Mouse (Mus musculus): Measurements from ENCODE around the gene 4931406P16Rik. TPM values are rescaled to one million over a fixed set of nuclear protein-coding genes. Genes with fewer than 3 reads are reported as not detected.
A peak's percentile ranks its signal among the peaks of the same experiment; 100 is the strongest.

The 4931406P16Rik gene
- 22.7 and 23.5 TPM in 2 replicates for polyA plus RNA-seq (2015; fragmentation: Nextera tagmentation; extraction: Ambion mirVana)

DNA sequence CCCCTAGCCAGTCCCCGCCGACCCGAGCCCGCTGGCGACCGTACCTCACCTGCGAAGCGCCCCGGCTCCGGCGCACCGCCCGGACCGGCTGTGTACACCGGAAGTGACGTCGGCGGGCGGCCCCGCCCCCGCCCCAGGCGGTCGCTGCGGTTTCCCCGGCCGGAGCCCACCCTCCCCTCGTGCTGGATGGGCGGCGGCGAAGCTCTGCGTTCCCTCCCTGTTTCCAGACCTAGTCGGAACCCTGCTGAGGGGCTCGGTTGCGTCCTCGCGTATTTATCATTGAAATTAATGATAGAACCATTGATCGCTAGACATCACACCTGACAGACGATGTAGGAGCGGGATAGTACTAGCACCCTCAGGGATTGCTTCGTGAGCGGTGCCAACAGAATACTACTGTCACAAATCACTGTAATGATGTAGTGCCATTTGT lies at the start of gene 4931406P16Rik:
Gene 4931406P16Rik (minus strand): TSS at position 109 of the 433 bp plus-strand sequence.
- Histone ChIP-seq H3K4me2 (ENCODE audit: low read depth, low read length) (peak within 1 kb of the TSS; percentile 75), H3K4me3 (ENCODE audit: low read length) (peak within 1 kb of the TSS; percentile 93), H3K27me3 (replicated peaks; ENCODE audit: control insufficient read depth, insufficient read depth, low read length) (no peaks in the 10 kb centered on the region), H3K9me3 (ENCODE audit: control insufficient read depth, low read length) (no peaks in the 10 kb centered on the region), H3K9ac (ENCODE audit: low read depth, low read length) (peak within 1 kb of the TSS; percentile 91), H3K27ac (ENCODE audit: low read length) (peak within 1 kb of the TSS; percentile 92), H3K36me3 (ENCODE audit: control insufficient read depth, insufficient read depth, low read length) (no peaks in the 10 kb centered on the region), H3K4me1 (ENCODE audit: control insufficient read depth, insufficient read depth, low read length) (peaks cover 15% of the 10 kb centered on the region)
- peak; percentile 91 for ATAC-seq
- WGBS = under 1% methylated on average over 41 of the region's 41 CpGs

DNA sequence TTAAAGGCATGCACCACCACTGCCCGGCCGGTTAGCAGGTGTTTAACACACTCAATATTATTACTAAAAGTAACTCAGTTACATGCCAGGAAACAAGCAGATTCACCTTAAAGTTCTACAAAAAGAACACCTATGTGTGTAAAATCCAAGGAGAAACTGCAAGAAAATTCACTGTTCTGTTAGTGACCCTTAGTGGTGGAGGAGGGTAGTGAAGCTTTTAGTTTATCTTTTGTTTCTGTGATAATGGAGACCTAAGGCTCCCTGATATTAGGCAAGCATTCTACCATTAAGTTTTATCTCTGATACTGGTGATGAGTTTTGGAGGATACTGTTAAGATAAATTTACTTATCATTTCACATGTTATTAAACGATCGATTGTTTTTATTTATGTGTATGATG lies 42.3 kb upstream of the 4931406P16Rik start:
- H3K4me1 ChIP-seq (ENCODE audit: control insufficient read depth, insufficient read depth, low read length) = no peaks in the 10 kb centered on the region
- no peaks in the 10 kb centered on the region for H3K9me3 ChIP-seq (ENCODE audit: control insufficient read depth, low read length)
- H3K4me3 ChIP-seq (ENCODE audit: low read length) = no peak overlapping the region
- no peak overlapping the region for H3K27ac ChIP-seq (ENCODE audit: low read length)
- no peak for ATAC-seq
- no peak overlapping the region for H3K9ac ChIP-seq (ENCODE audit: low read depth, low read length)
- H3K4me2 ChIP-seq (ENCODE audit: low read depth, low read length) = no peak overlapping the region
- H3K36me3 ChIP-seq (ENCODE audit: control insufficient read depth, insufficient read depth, low read length) = peaks cover 11% of the 10 kb centered on the region; the same call in 1 of the 2 replicates
- H3K27me3 ChIP-seq (replicated peaks; ENCODE audit: control insufficient read depth, insufficient read depth, low read length) = no peaks in the 10 kb centered on the region
- WGBS = 89% methylated on average over 4 of the region's 4 CpGs

DNA sequence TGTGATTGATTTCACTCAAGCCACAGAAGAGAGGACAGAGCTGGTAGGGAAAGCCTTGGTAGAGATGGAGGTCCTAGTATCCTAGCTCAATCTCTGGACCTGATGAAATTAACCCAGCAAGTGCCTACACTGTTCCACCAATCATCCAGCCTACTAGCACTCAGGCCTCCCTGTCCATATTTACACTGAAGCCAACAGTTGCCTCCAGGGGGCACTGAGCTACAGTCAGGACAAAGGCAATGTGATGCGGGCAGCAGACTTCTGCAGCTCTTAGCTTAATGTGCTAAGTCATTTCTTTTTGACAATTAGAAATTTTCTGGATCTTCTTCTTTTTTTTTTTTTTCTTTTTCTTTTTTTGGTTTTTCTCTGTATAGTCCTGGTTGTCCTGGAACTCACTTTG lies 38.6 kb upstream of the 4931406P16Rik start:
- WGBS = 82% methylated on average over 1 of the region's 1 CpGs
- Histone ChIP-seq H3K4me1 (ENCODE audit: control insufficient read depth, insufficient read depth, low read length) (no peaks in the 10 kb centered on the region), H3K36me3 (ENCODE audit: control insufficient read depth, insufficient read depth, low read length) (peaks cover 11% of the 10 kb centered on the region; the same call in 1 of the 2 replicates), H3K4me2 (ENCODE audit: low read depth, low read length) (no peak overlapping the region), H3K27ac (ENCODE audit: low read length) (no peak overlapping the region), H3K9me3 (ENCODE audit: control insufficient read depth, low read length) (no peaks in the 10 kb centered on the region), H3K4me3 (ENCODE audit: low read length) (no peak overlapping the region), H3K9ac (ENCODE audit: low read depth, low read length) (no peak overlapping the region), H3K27me3 (replicated peaks; ENCODE audit: control insufficient read depth, insufficient read depth, low read length) (no peaks in the 10 kb centered on the region)
- no peak for ATAC-seq

GRCm38 (mm10) chr7:34350166-34350565 lies 36.8 kb upstream of the 4931406P16Rik start:
- H3K9me3 ChIP-seq (ENCODE audit: control insufficient read depth, low read length) = no peaks in the 10 kb centered on the region
- H3K27me3 ChIP-seq (replicated peaks; ENCODE audit: control insufficient read depth, insufficient read depth, low read length) = no peaks in the 10 kb centered on the region
- no peak overlapping the region for H3K9ac ChIP-seq (ENCODE audit: low read depth, low read length)
- no peak for ATAC-seq
- H3K36me3 ChIP-seq (ENCODE audit: control insufficient read depth, insufficient read depth, low read length) = peaks cover 10% of the 10 kb centered on the region; the same call in 1 of the 2 replicates
- no peak overlapping the region for H3K4me3 ChIP-seq (ENCODE audit: low read length)
- WGBS = 93% methylated on average over 5 of the region's 5 CpGs
- no peaks in the 10 kb centered on the region for H3K4me1 ChIP-seq (ENCODE audit: control insufficient read depth, insufficient read depth, low read length)
- no peak overlapping the region for H3K4me2 ChIP-seq (ENCODE audit: low read depth, low read length)
- no peak overlapping the region for H3K27ac ChIP-seq (ENCODE audit: low read length)

GRCm38 (mm10) chr7:34348011-34348410 lies 34.7 kb upstream of the 4931406P16Rik start:
- ATAC-seq = no peak
- H3K27ac ChIP-seq (ENCODE audit: low read length) = no peak overlapping the region
- WGBS = 76% methylated on average over 1 of the region's 1 CpGs
- no peaks in the 10 kb centered on the region for H3K4me1 ChIP-seq (ENCODE audit: control insufficient read depth, insufficient read depth, low read length)
- H3K36me3 ChIP-seq (ENCODE audit: control insufficient read depth, insufficient read depth, low read length) = peaks cover 10% of the 10 kb centered on the region
- H3K4me2 ChIP-seq (ENCODE audit: low read depth, low read length) = no peak overlapping the region
- H3K4me3 ChIP-seq (ENCODE audit: low read length) = no peak overlapping the region
- no peak overlapping the region for H3K9ac ChIP-seq (ENCODE audit: low read depth, low read length)
- no peaks in the 10 kb centered on the region for H3K27me3 ChIP-seq (replicated peaks; ENCODE audit: control insufficient read depth, insufficient read depth, low read length)
- H3K9me3 ChIP-seq (ENCODE audit: control insufficient read depth, low read length) = no peaks in the 10 kb centered on the region

DNA sequence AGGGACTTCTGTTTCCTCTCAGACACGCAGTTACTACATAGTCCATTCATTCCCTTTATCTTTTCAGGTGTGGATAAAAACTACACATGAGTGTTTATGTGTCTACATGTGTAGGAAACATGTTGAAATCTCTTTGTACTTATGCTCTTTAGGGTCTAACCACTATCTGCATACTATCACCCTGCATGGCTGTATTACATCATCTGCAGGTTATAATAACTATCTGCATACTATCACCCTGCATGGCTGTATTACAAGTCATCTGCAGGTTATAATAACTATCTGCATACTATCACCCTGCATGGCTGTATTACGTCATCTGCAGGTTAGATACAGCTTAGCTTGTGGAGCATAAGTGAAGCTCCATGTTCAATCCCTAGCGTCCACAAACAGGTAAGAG lies 33.7 kb upstream of the 4931406P16Rik start:
- Histone ChIP-seq H3K9ac (ENCODE audit: low read depth, low read length) (no peak overlapping the region), H3K36me3 (ENCODE audit: control insufficient read depth, insufficient read depth, low read length) (peaks cover 13% of the 10 kb centered on the region), H3K4me1 (ENCODE audit: control insufficient read depth, insufficient read depth, low read length) (no peaks in the 10 kb centered on the region), H3K4me3 (ENCODE audit: low read length) (no peak overlapping the region), H3K27me3 (replicated peaks; ENCODE audit: control insufficient read depth, insufficient read depth, low read length) (no peaks in the 10 kb centered on the region), H3K4me2 (ENCODE audit: low read depth, low read length) (no peak overlapping the region), H3K9me3 (ENCODE audit: control insufficient read depth, low read length) (no peaks in the 10 kb centered on the region), H3K27ac (ENCODE audit: low read length) (no peak overlapping the region)
- 89% methylated on average over 3 of the region's 3 CpGs for WGBS
- ATAC-seq = no peak

DNA sequence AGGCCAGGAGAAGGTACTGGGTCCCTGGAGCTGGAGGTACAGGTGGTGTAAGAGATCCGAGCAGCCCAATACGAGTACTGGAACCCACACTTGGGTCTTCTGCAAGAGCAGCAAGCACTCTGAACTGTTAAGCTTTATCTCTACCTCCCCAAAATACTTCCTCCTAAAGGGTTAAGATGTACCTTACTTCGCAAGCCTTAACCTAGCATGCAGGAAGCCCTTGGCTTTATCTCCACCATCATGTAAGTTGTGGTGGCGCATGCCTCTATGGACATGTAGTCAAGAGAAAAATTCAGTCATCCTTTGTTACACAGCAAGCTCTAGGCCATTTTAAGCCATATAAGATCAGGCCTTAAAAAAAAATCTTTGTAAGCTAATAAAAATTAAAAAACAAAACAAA lies 33.2 kb upstream of the 4931406P16Rik start:
- Histone ChIP-seq H3K36me3 (ENCODE audit: control insufficient read depth, insufficient read depth, low read length) (peaks cover 11% of the 10 kb centered on the region), H3K27ac (ENCODE audit: low read length) (no peak overlapping the region), H3K27me3 (replicated peaks; ENCODE audit: control insufficient read depth, insufficient read depth, low read length) (no peaks in the 10 kb centered on the region), H3K9me3 (ENCODE audit: control insufficient read depth, low read length) (no peaks in the 10 kb centered on the region), H3K4me2 (ENCODE audit: low read depth, low read length) (no peak overlapping the region), H3K4me3 (ENCODE audit: low read length) (no peak overlapping the region), H3K4me1 (ENCODE audit: control insufficient read depth, insufficient read depth, low read length) (no peaks in the 10 kb centered on the region), H3K9ac (ENCODE audit: low read depth, low read length) (no peak overlapping the region)
- no peak for ATAC-seq
- 93% methylated on average over 4 of the region's 4 CpGs for WGBS

DNA sequence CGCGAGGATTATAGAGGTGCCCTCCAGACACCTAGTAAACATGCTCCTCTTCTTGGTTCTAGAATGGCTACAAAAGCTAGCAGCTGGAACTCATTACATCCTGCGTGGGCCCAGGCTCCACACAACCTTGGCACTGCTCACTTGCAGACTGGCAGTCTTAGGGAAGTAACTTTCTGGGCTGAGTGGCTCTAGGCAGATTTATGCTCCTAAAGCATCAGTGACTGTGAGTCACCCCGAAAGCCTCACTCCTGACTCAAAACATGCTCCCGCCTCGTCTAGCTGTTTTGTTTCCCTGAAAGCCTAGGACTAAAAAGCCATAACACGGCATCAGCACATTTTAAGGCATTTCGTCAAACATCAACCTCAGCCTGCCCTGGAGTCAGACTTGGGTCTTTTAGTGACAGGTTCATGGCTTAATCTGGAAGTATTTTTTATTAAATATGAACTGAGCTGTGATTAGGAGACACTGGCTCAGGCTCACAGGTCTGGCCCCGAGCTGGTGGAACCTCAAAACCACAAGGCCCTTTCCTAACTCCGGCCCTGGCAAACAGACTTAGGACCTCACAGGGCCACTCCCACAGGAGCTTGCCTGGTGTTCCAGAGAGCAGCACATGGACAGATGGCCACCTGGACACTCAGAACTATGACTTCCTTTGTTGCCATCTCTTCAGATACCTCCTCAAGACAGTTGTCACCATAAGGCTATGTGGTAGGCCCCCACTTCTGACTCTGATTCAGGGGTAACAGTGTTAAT lies 28.9 kb upstream of the 4931406P16Rik start:
- H3K36me3 ChIP-seq (ENCODE audit: control insufficient read depth, insufficient read depth, low read length) = peaks cover 11% of the 10 kb centered on the region

DNA sequence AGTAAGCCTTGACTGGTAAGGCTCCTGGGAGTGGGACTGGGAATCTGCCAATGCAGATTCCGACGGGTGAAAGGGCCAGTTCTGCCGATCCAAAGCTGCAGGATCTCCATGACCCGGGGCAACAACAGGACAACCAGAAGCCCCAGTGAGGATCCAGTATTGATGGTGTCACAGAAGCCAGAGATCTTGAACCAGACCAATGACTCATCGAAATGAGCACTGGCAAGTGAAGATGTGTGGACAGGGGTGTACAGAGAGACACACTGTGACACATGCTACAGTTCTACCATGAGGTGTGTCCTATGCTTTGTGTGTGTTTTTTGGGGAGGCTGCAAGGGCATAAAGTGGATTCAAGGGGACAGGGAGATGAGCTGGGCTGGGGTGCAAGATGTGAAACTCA lies 27.5 kb upstream of the 4931406P16Rik start:
- H3K36me3 ChIP-seq (ENCODE audit: control insufficient read depth, insufficient read depth, low read length) = peaks cover 11% of the 10 kb centered on the region
- no peaks in the 10 kb centered on the region for H3K4me1 ChIP-seq (ENCODE audit: control insufficient read depth, insufficient read depth, low read length)
- H3K9ac ChIP-seq (ENCODE audit: low read depth, low read length) = no peak overlapping the region
- H3K27me3 ChIP-seq (replicated peaks; ENCODE audit: control insufficient read depth, insufficient read depth, low read length) = no peaks in the 10 kb centered on the region
- H3K27ac ChIP-seq (ENCODE audit: low read length) = no peak overlapping the region
- no peak overlapping the region for H3K4me3 ChIP-seq (ENCODE audit: low read length)
- ATAC-seq = no peak
- 84% methylated on average over 5 of the region's 5 CpGs for WGBS
- no peaks in the 10 kb centered on the region for H3K9me3 ChIP-seq (ENCODE audit: control insufficient read depth, low read length)
- no peak overlapping the region for H3K4me2 ChIP-seq (ENCODE audit: low read depth, low read length)

More for the DNA sequence above, 28.9 kb upstream of the 4931406P16Rik start:
- Histone ChIP-seq H3K9ac (ENCODE audit: low read depth, low read length) (no peak overlapping the region), H3K27me3 (replicated peaks; ENCODE audit: control insufficient read depth, insufficient read depth, low read length) (no peaks in the 10 kb centered on the region), H3K4me1 (ENCODE audit: control insufficient read depth, insufficient read depth, low read length) (no peaks in the 10 kb centered on the region), H3K4me3 (ENCODE audit: low read length) (no peak overlapping the region), H3K4me2 (ENCODE audit: low read depth, low read length) (no peak overlapping the region), H3K27ac (ENCODE audit: low read length) (no peak overlapping the region), H3K9me3 (ENCODE audit: control insufficient read depth, low read length) (no peaks in the 10 kb centered on the region)
- no peak for ATAC-seq
- 86% methylated on average over 10 of the region's 10 CpGs for WGBS

DNA sequence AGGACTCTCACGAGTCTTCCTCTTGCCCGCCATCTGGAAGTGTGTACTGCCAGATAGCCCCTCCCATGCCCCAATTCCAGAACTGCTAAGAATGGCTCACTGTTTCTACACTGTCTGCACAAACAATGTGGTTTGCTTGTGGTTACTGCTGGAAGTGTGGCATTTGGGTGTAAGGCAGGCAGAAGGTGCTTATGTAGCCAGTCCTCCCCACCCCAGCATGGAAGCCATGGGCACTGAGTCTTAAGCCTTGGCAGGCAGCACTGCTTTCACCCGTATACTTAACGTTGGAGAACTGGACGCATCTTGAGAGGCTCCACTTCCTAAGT lies 25.8 kb upstream of the 4931406P16Rik start:
- no peak overlapping the region for H3K4me2 ChIP-seq (ENCODE audit: low read depth, low read length)
- ATAC-seq = no peak
- whole genome bisulfite sequencing = 77% methylated on average over 5 of the region's 5 CpGs

More for the DNA sequence above, 25.8 kb upstream of the 4931406P16Rik start:
- Histone ChIP-seq H3K4me1 (ENCODE audit: control insufficient read depth, insufficient read depth, low read length) (no peaks in the 10 kb centered on the region), H3K9me3 (ENCODE audit: control insufficient read depth, low read length) (no peaks in the 10 kb centered on the region), H3K27ac (ENCODE audit: low read length) (no peak overlapping the region), H3K4me3 (ENCODE audit: low read length) (no peak overlapping the region), H3K36me3 (ENCODE audit: control insufficient read depth, insufficient read depth, low read length) (peaks cover 11% of the 10 kb centered on the region), H3K9ac (ENCODE audit: low read depth, low read length) (no peak overlapping the region), H3K27me3 (replicated peaks; ENCODE audit: control insufficient read depth, insufficient read depth, low read length) (no peaks in the 10 kb centered on the region)

Measured in intestine, embryonic 16.5 days (tissue).